Mouse (Mus musculus) lung, adult 2 months (tissue): ENCODE results near the gene Mefv.

Source experiments
- CTCF ChIP-seq: fragments of 200-500 bp; IDR thresholded peaks from 2 replicates; pipeline ENCODE4 v1.5.1; 2011; ENCODE audit warnings: mild to moderate bottlenecking, low read length, control low read depth; ENCODE audit not compliant: insufficient read depth
- POLR2A ChIP-seq: fragments of 200-500 bp; IDR thresholded peaks from 2 replicates; pipeline ENCODE4 v1.6.1; 2011; ENCODE audit warnings: low read depth, mild to moderate bottlenecking, control low read depth, low read length, borderline replicate concordance; ENCODE audit errors: extremely low read depth

DNA sequence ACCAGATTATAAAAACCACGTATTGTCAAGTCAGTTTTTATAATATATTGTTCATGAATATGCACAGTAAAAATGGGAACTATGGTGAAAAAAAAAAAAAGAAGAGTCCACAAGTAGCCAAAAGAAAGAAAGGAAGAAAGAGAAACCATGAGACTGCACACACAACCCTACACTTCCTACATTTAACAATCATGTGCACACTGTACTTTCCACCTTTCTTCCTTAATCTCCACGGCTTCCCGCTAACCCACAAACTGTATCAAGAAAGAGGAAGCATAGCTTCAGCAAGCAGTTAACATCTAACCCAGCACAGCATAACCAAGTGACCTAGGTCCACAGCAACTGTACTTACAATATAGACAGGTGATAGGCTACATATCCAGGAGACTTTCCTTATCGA lies 14.7 kb upstream of the Mefv start:
- TF ChIP-seq CTCF (no peak), POLR2A (no peak)
